Mouse (Mus musculus) kidney, postnatal 0 days (tissue): ENCODE measurements around the gene Etv6. TPM values are rescaled to one million over a fixed set of nuclear protein-coding genes. Genes with fewer than 3 reads are reported as not detected.
A peak's percentile ranks its signal among the peaks of the same experiment; 100 is the strongest.

Source experiments
- ATAC-seq: fragments of 200-750 bp; cut with Nextera tagmentation; replicated peaks from 2 replicates; pipeline ENCODE4 v1.8.0; 2017; ENCODE audit warnings: low read depth, moderate number of reproducible peaks, moderate TSS enrichment, moderate library complexity; ENCODE audit not compliant: low FRiP score
- DNase-seq: peaks from one replicate; pipeline ENCODE4 v3.0.0-alpha.2; 2016; ENCODE audit warnings: low spot score
- H3K27ac ChIP-seq: fragments of 300-500 bp; sonication (generic); 2 replicates; pipeline ENCODE4 v1.5.1; 2014; ENCODE audit warnings: mild to moderate bottlenecking
- H3K27me3 ChIP-seq: fragments of 300-500 bp; sonication (generic); 2 replicates; pipeline ENCODE4 v1.6.1; 2014; ENCODE audit warnings: low read length, mixed read lengths; ENCODE audit not compliant: insufficient read depth
- H3K36me3 ChIP-seq: fragments of 300-500 bp; sonication (generic); 2 replicates; pipeline ENCODE4 v1.6.1; 2014; ENCODE audit warnings: low read length, mixed read lengths; ENCODE audit not compliant: insufficient read depth
- H3K4me1 ChIP-seq: fragments of 300-500 bp; sonication (generic); replicated peaks from 2 replicates; pipeline ENCODE4 v1.6.1; 2014; ENCODE audit warnings: antibody characterized with exemption, low read length, mixed read lengths; ENCODE audit not compliant: insufficient read depth
- H3K4me2 ChIP-seq: fragments of 300-500 bp; sonication (generic); 2 replicates; pipeline ENCODE4 v1.6.1; 2014; ENCODE audit warnings: mild to moderate bottlenecking, low read length, moderate library complexity, mixed read lengths
- H3K4me3 ChIP-seq: fragments of 300-500 bp; sonication (generic); replicated peaks from 2 replicates; pipeline ENCODE4 v1.5.1; 2014; ENCODE audit warnings: low read depth, low read length
- H3K9ac ChIP-seq: fragments of 300-500 bp; sonication (generic); 2 replicates; pipeline ENCODE4 v1.6.1; 2014; ENCODE audit warnings: low read depth, low read length
- H3K9me3 ChIP-seq: fragments of 300-500 bp; sonication (generic); replicated peaks from 2 replicates; pipeline ENCODE4 v1.6.1; 2016; ENCODE audit warnings: low read length, inconsistent platforms, mixed read lengths
- CTCF ChIP-seq: IDR thresholded peaks from 2 replicates; pipeline ENCODE4 v1.5.1; 2016; ENCODE audit warnings: antibody characterized with exemption, low read depth, mild to moderate bottlenecking, moderate library complexity
- WGBS: fragments of 180-500 bp; shearing (Covaris S2); extraction: QIAGEN DNeasy Blood & Tissue Kit; methylation state at CpG from one replicate; pipeline ENCODE4 v1.1.7; 2014; 5-methylcytosine and 5-hydroxymethylcytosine counted together
- polyA plus RNA-seq: library from polyadenylated mRNA; unstranded; fragments of >200 nt; fragmentation: Nextera tagmentation; extraction: Ambion mirVana; gene quantifications from 2 replicates; pipeline ENCODE4 v1.2.1, GENCODE M21; 2015

Gene Etv6
- polyA plus RNA-seq, 1 experiment from 2014 or later, result 8.9 TPM

GRCm38 (mm10) chr6:134261904-134262303 lies 226.4 kb downstream of the Etv6 start:
- Histone ChIP-seq H3K9me3 (no peaks in the 10 kb centered on the region), H3K27me3 (no peaks in the 10 kb centered on the region), H3K36me3 (peaks cover 37% of the 10 kb centered on the region), H3K4me1 (no peaks in the 10 kb centered on the region), H3K27ac (0 out of 2 replicates have a peak overlapping the region, but pooled peaks have one; percentile 42), H3K4me3 (no peak overlapping the region), H3K9ac (no peak overlapping the region), H3K4me2 (no peak overlapping the region)
- DNase-seq (peak; percentile 10), ATAC-seq (no peak)
- 57% methylated on average over 3 of the region's 3 CpGs for WGBS
- no peak for TF ChIP-seq CTCF

GRCm38 (mm10) chr6:134262383-134262782 lies 226.9 kb downstream of the Etv6 start:
- 0 out of 2 replicates have a peak overlapping the region, but pooled peaks have one; percentile 42 for H3K27ac ChIP-seq
- 90% methylated on average over 4 of the region's 4 CpGs for WGBS
- ATAC-seq, result no peak

GRCm38 (mm10) chr6:134262911-134263607 lies 227.6 kb downstream of the Etv6 start:
- no peak for DNase-seq
- TF ChIP-seq CTCF, result no peak
- peaks cover 48% of the 10 kb centered on the region for H3K36me3 ChIP-seq

More at GRCm38 (mm10) chr6:134262383-134262782, 226.9 kb downstream of the Etv6 start:
- DNase-seq, result no peak
- Histone ChIP-seq H3K9ac (no peak overlapping the region), H3K27me3 (no peaks in the 10 kb centered on the region), H3K4me3 (no peak overlapping the region), H3K4me2 (no peak overlapping the region), H3K36me3 (peaks cover 41% of the 10 kb centered on the region), H3K4me1 (no peaks in the 10 kb centered on the region), H3K9me3 (no peaks in the 10 kb centered on the region)
- no peak for TF ChIP-seq CTCF

GRCm38 (mm10) chr6:134273884-134274283 lies 238.4 kb downstream of the Etv6 start:
- H3K36me3 ChIP-seq, result 0 out of 2 replicates have a peak, but pooled peaks cover 4% of the 10 kb centered on the region
- H3K4me1 ChIP-seq, result no peaks in the 10 kb centered on the region
- no peaks in the 10 kb centered on the region for H3K9me3 ChIP-seq
- no peak for TF ChIP-seq CTCF
- 91% methylated on average over 2 of the region's 2 CpGs for WGBS
- ATAC-seq (no peak), DNase-seq (no peak)
- H3K4me2 ChIP-seq, result no peak overlapping the region
- no peak overlapping the region for H3K27ac ChIP-seq
- H3K9ac ChIP-seq, result no peak overlapping the region
- no peaks in the 10 kb centered on the region for H3K27me3 ChIP-seq
- no peak overlapping the region for H3K4me3 ChIP-seq

More at GRCm38 (mm10) chr6:134262911-134263607, 227.6 kb downstream of the Etv6 start:
- no peak overlapping the region for H3K4me3 ChIP-seq
- H3K4me1 ChIP-seq, result no peaks in the 10 kb centered on the region
- H3K9me3 ChIP-seq, result no peaks in the 10 kb centered on the region
- WGBS, result 72% methylated on average over 6 of the region's 6 CpGs
- no peak for ATAC-seq
- H3K9ac ChIP-seq, result no peak overlapping the region
- H3K27ac ChIP-seq, result no peak overlapping the region
- H3K4me2 ChIP-seq, result no peak overlapping the region
- no peaks in the 10 kb centered on the region for H3K27me3 ChIP-seq

- ATAC-seq, result no peak
- 60% methylated on average over 2 of the region's 2 CpGs for WGBS
- no peak for TF ChIP-seq CTCF
- Histone ChIP-seq H3K9me3 (no peaks in the 10 kb centered on the region), H3K4me1 (no peaks in the 10 kb centered on the region), H3K9ac (no peak overlapping the region), H3K27ac (no peak overlapping the region), H3K36me3 (no peaks in the 10 kb centered on the region), H3K4me2 (no peak overlapping the region), H3K27me3 (no peaks in the 10 kb centered on the region), H3K4me3 (no peak overlapping the region)
- DNase-seq, result no peak
Observed at GRCm38 (mm10) chr6:134276954-134277353, 241.5 kb downstream of the Etv6 start.

GRCm38 (mm10) chr6:134282095-134282494 lies 246.6 kb downstream of the Etv6 start:
- Histone ChIP-seq H3K27ac (no peak overlapping the region), H3K9me3 (no peaks in the 10 kb centered on the region), H3K36me3 (no peaks in the 10 kb centered on the region), H3K4me3 (no peak overlapping the region), H3K27me3 (no peaks in the 10 kb centered on the region), H3K9ac (no peak overlapping the region), H3K4me2 (no peak overlapping the region), H3K4me1 (no peaks in the 10 kb centered on the region)
- no peak for TF ChIP-seq CTCF
- ATAC-seq, result no peak
- no peak for DNase-seq
- WGBS, result 78% methylated on average over 3 of the region's 3 CpGs

- Histone ChIP-seq H3K4me3 (no peak overlapping the region), H3K36me3 (no peaks in the 10 kb centered on the region), H3K9ac (no peak overlapping the region), H3K4me1 (no peaks in the 10 kb centered on the region), H3K27ac (no peak overlapping the region), H3K27me3 (no peaks in the 10 kb centered on the region), H3K4me2 (no peak overlapping the region), H3K9me3 (no peaks in the 10 kb centered on the region)
- WGBS, result 88% methylated on average over 3 of the region's 3 CpGs
- ATAC-seq (no peak), DNase-seq (no peak)
- no peak for TF ChIP-seq CTCF
Observed at GRCm38 (mm10) chr6:134291823-134292222, 256.3 kb downstream of the Etv6 start.
